Mouse (Mus musculus) liver, embryonic 13.5 days (tissue): ENCODE measurements around the gene Scamp2. TPM values are rescaled to one million over a fixed set of nuclear protein-coding genes. Genes with fewer than 3 reads are reported as not detected.

ENCODE experiments used
- ATAC-seq: fragments of 200-750 bp; cut with Nextera tagmentation; 2 replicates; pipeline ENCODE4 v1.8.0; 2017; ENCODE audit warnings: low read depth, mild to moderate bottlenecking, moderate number of reproducible peaks, moderate library complexity
- DNase-seq: peaks from one replicate; pipeline ENCODE4 v3.0.0; 2022
- H3K27ac ChIP-seq: fragments of 300-500 bp; sonication (generic); 2 replicates; pipeline ENCODE4 v1.5.1; 2015; ENCODE audit warnings: moderate library complexity, mild to moderate bottlenecking, inconsistent platforms
- H3K27me3 ChIP-seq: fragments of 300-500 bp; sonication (generic); 2 replicates; pipeline ENCODE4 v1.6.1; 2015; ENCODE audit warnings: mild to moderate bottlenecking, inconsistent platforms
- H3K36me3 ChIP-seq: fragments of 300-500 bp; sonication (generic); 2 replicates; pipeline ENCODE4 v1.6.1; 2015; ENCODE audit warnings: mild to moderate bottlenecking, inconsistent platforms
- H3K4me1 ChIP-seq: fragments of 300-500 bp; sonication (generic); replicated peaks from 2 replicates; pipeline ENCODE4 v1.6.1; 2015; ENCODE audit warnings: inconsistent platforms
- H3K4me2 ChIP-seq: fragments of 300-500 bp; sonication (generic); 2 replicates; pipeline ENCODE4 v1.6.1; 2015; ENCODE audit warnings: inconsistent platforms, mild to moderate bottlenecking, moderate library complexity
- H3K4me3 ChIP-seq: fragments of 300-500 bp; sonication (generic); replicated peaks from 2 replicates; pipeline ENCODE4 v1.5.1; 2015; ENCODE audit warnings: mild to moderate bottlenecking, inconsistent platforms
- H3K9ac ChIP-seq: fragments of 300-500 bp; sonication (generic); 2 replicates; pipeline ENCODE4 v1.6.1; 2015; ENCODE audit warnings: mild to moderate bottlenecking, inconsistent platforms
- H3K9me3 ChIP-seq: fragments of 300-500 bp; sonication (generic); replicated peaks from 2 replicates; pipeline ENCODE4 v1.6.1; 2016; ENCODE audit warnings: inconsistent platforms
- WGBS: fragments of 180-500 bp; shearing (Covaris S2); methylation state at CpG from one replicate; pipeline ENCODE4 v1.1.7; 2015; ENCODE audit not compliant: insufficient replicate concordance; 5-methylcytosine and 5-hydroxymethylcytosine counted together
- polyA plus RNA-seq: library from polyadenylated mRNA; unstranded; fragments of >200 nt; fragmentation: Nextera tagmentation; extraction: Ambion mirVana; gene quantifications from 2 replicates; pipeline ENCODE4 v1.2.1, GENCODE M21; 2015

The Scamp2 gene
- polyA plus RNA-seq, 1 experiment from 2014 or later: 26.9 TPM

GRCm38 (mm10) chr9:57613975-57614374, 53.2 kb downstream of the Scamp2 start:
- Histone ChIP-seq H3K27ac (no peak overlapping the region), H3K36me3 (no peaks in the 10 kb centered on the region), H3K4me1 (peaks cover 7% of the 10 kb centered on the region), H3K27me3 (peaks cover 20% of the 10 kb centered on the region), H3K9me3 (no peaks in the 10 kb centered on the region), H3K4me2 (no peak overlapping the region), H3K4me3 (no peak overlapping the region), H3K9ac (no peak overlapping the region)
- DNase-seq: no peak
- 63% methylated on average over 7 of the region's 7 CpGs for WGBS
- ATAC-seq: no peak

DNA sequence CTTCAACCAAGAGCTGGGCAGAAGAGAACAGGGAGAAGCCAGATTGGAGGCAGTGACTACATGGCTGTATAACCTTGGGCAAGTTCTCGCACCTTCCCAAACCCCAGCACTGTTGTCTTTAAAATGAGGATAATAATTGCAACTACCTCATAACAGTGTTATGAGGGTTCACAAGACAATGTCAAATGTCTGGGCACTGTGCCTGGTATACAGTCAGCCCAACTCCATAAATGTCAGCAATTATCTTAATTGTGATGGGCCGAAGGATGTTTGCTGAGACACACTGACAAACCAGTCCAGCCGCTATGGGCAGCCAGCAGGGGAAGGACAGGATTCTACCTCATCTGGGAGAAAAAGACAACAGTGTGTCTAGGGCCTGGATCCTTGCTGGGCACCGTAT, 54.0 kb downstream of the Scamp2 start:
- H3K4me1 ChIP-seq: peaks cover 7% of the 10 kb centered on the region
- no peak for ATAC-seq
- no peaks in the 10 kb centered on the region for H3K9me3 ChIP-seq
- no peak for DNase-seq
- no peaks in the 10 kb centered on the region for H3K36me3 ChIP-seq
- H3K9ac ChIP-seq: no peak overlapping the region
- H3K27me3 ChIP-seq: peaks cover 18% of the 10 kb centered on the region
- H3K27ac ChIP-seq: no peak overlapping the region
- 78% methylated on average over 4 of the region's 4 CpGs for WGBS
- no peak overlapping the region for H3K4me2 ChIP-seq
- H3K4me3 ChIP-seq: no peak overlapping the region

DNA sequence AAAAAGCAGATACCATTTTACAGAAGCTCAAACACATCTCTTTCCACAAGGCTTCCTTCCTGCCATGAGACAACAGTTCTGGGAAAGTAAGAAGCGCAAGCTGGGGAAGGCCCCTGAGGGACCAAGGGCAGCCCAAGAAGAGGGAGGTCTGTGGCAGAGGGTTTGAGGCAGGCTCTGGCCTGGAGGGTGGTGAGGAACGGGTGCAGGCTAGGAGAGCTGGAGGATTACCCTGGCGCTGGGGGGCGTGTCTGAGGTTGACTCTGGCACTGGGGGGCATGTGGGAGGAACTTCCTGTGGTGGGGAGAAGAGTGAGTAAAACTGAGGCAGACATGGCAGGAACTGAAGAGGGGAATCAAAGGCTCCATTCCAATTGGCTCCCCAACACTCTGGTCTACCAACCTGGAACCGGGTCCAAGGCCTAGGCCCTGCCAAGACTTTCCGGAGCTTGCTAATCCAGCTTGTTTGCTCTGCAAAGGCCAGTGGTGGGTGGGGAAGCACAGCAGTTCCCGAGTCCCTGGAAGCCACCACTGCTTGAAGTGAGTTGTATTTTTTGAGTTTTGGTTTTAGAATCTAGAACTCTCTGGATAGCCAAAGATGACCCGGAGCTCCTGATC, 56.9 kb downstream of the Scamp2 start:
- DNase-seq (no peak), ATAC-seq (no peak)
- Histone ChIP-seq H3K9ac (peak overlapping the region; percentile 22; the same call in 1 of the 2 replicates), H3K27me3 (0 out of 2 replicates have a peak, but pooled peaks cover 6% of the 10 kb centered on the region), H3K27ac (no peak overlapping the region), H3K4me1 (peaks cover 7% of the 10 kb centered on the region), H3K36me3 (no peaks in the 10 kb centered on the region), H3K9me3 (no peaks in the 10 kb centered on the region), H3K4me2 (no peak overlapping the region), H3K4me3 (no peak overlapping the region)
- 43% methylated on average over 8 of the region's 8 CpGs for WGBS

- Histone ChIP-seq H3K9ac (no peak overlapping the region), H3K36me3 (no peaks in the 10 kb centered on the region), H3K27me3 (0 out of 2 replicates have a peak, but pooled peaks cover 3% of the 10 kb centered on the region), H3K4me1 (peaks cover 18% of the 10 kb centered on the region), H3K27ac (no peak overlapping the region), H3K4me2 (no peak overlapping the region), H3K9me3 (no peaks in the 10 kb centered on the region), H3K4me3 (no peak overlapping the region)
- no peak for DNase-seq
- 45% methylated on average over 8 of the region's 8 CpGs for WGBS
- ATAC-seq: no peak
Observed at GRCm38 (mm10) chr9:57618854-57619253, 58.1 kb downstream of the Scamp2 start.

DNA sequence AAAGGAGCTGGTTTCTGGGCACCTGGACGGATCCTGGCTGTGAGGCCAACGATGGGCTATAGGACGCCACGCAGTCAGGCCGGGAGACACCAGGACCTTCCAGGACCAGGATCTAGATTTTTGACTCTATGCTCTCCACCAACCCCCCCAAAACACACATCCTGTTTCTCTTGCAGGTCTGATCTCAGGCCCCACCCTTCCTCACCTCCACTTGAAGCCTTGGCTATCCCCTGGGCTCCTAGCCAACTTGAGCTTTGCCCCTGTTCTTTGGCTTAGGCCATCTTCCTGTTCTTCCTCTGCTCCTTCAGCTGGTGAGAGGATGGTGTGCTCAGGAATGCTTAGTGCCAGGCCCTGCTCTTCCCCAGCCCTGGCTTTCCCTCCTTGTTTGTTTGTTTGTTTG, 59.9 kb downstream of the Scamp2 start, which contains the start of gene Lman1l:
Gene Lman1l (minus strand): TSS at position 101 of the 400 bp plus-strand sequence.
- Histone ChIP-seq H3K4me1 (peaks cover 21% of the 10 kb centered on the region), H3K9me3 (no peaks in the 10 kb centered on the region), H3K4me2 (no peak within 1 kb of the TSS), H3K27me3 (no peaks in the 10 kb centered on the region), H3K27ac (no peak within 1 kb of the TSS), H3K4me3 (no peak within 1 kb of the TSS), H3K9ac (no peak within 1 kb of the TSS), H3K36me3 (peaks cover 9% of the 10 kb centered on the region)
- no peak for ATAC-seq
- WGBS: 92% methylated on average over 5 of the region's 5 CpGs
- no peak for DNase-seq

DNA sequence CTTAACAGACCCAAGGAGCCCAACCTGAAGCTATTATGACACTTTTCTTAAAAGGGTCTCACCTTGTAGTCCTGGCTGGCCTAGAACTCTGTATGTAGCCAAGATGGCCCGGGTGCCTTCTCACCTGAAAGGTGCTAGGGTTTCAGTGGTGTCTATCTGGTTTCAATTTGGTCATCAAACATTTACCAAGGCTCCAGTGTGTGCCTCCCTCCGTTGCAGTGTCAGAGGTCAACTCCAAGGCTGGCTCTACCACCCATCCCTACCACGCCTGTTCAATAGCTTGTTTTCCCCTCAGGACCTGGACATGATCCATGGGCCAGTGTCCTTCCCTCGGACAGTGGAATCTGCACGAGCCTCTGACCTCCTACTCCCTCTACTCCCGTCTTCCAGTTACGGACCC, 63.6 kb downstream of the Scamp2 start:
- Histone ChIP-seq H3K27ac (no peak overlapping the region), H3K27me3 (no peaks in the 10 kb centered on the region), H3K4me3 (no peak overlapping the region), H3K36me3 (peaks cover 45% of the 10 kb centered on the region), H3K4me1 (peaks cover 21% of the 10 kb centered on the region), H3K4me2 (no peak overlapping the region), H3K9ac (no peak overlapping the region), H3K9me3 (no peaks in the 10 kb centered on the region)
- DNase-seq: no peak
- 71% methylated on average over 7 of the region's 7 CpGs for WGBS
- ATAC-seq: no peak

- no peak for ATAC-seq
- Histone ChIP-seq H3K4me1 (peaks cover 24% of the 10 kb centered on the region), H3K9me3 (no peaks in the 10 kb centered on the region), H3K4me2 (no peak overlapping the region), H3K27ac (no peak overlapping the region), H3K9ac (no peak overlapping the region), H3K36me3 (peaks cover 60% of the 10 kb centered on the region), H3K4me3 (no peak overlapping the region), H3K27me3 (no peaks in the 10 kb centered on the region)
- 78% methylated on average over 15 of the region's 15 CpGs for WGBS
- no peak for DNase-seq
Observed at GRCm38 (mm10) chr9:57625674-57626500, 65.1 kb downstream of the Scamp2 start.

GRCm38 (mm10) chr9:57627191-57627590, 66.4 kb downstream of the Scamp2 start:
- 88% methylated on average over 17 of the region's 17 CpGs for WGBS
- ATAC-seq (no peak), DNase-seq (no peak)
- Histone ChIP-seq H3K4me3 (no peak overlapping the region), H3K9ac (no peak overlapping the region), H3K27me3 (no peaks in the 10 kb centered on the region), H3K4me2 (no peak overlapping the region), H3K4me1 (peaks cover 25% of the 10 kb centered on the region), H3K36me3 (peaks cover 71% of the 10 kb centered on the region), H3K9me3 (no peaks in the 10 kb centered on the region), H3K27ac (no peak overlapping the region)

DNA sequence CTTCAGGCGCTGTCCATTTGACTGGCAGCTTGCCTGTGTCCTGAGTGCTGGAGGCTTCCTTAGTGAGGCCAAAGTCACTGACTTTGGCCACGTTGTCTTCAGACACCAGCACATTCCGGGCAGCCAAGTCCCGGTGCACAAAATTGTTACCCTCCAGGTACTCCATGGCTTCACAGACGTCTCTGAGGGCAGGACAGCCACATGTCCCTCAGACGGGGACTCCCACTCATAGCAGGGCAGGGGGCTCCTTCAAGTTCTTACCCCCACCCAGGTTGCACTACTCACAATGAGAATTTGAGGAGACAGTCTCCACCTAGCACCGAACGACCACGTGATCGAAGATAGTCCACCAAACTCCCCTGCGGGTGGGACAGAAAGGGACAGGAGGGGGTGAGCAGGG, 67.1 kb downstream of the Scamp2 start:
- Histone ChIP-seq H3K4me2 (no peak overlapping the region), H3K27me3 (no peaks in the 10 kb centered on the region), H3K9ac (no peak overlapping the region), H3K4me1 (peaks cover 30% of the 10 kb centered on the region), H3K4me3 (no peak overlapping the region), H3K36me3 (peaks cover 75% of the 10 kb centered on the region), H3K9me3 (no peaks in the 10 kb centered on the region), H3K27ac (no peak overlapping the region)
- 80% methylated on average over 11 of the region's 11 CpGs for WGBS
- ATAC-seq (no peak), DNase-seq (no peak)

- DNase-seq: no peak
- no peak overlapping the region for H3K9ac ChIP-seq
- peaks cover 30% of the 10 kb centered on the region for H3K4me1 ChIP-seq
- H3K36me3 ChIP-seq: peaks cover 78% of the 10 kb centered on the region
- no peak for ATAC-seq
- no peak overlapping the region for H3K4me2 ChIP-seq
- H3K9me3 ChIP-seq: no peaks in the 10 kb centered on the region
- no peak overlapping the region for H3K4me3 ChIP-seq
- 82% methylated on average over 12 of the region's 12 CpGs for WGBS
- H3K27me3 ChIP-seq: no peaks in the 10 kb centered on the region
- no peak overlapping the region for H3K27ac ChIP-seq
Observed at GRCm38 (mm10) chr9:57628717-57629116, 68.0 kb downstream of the Scamp2 start.

DNA sequence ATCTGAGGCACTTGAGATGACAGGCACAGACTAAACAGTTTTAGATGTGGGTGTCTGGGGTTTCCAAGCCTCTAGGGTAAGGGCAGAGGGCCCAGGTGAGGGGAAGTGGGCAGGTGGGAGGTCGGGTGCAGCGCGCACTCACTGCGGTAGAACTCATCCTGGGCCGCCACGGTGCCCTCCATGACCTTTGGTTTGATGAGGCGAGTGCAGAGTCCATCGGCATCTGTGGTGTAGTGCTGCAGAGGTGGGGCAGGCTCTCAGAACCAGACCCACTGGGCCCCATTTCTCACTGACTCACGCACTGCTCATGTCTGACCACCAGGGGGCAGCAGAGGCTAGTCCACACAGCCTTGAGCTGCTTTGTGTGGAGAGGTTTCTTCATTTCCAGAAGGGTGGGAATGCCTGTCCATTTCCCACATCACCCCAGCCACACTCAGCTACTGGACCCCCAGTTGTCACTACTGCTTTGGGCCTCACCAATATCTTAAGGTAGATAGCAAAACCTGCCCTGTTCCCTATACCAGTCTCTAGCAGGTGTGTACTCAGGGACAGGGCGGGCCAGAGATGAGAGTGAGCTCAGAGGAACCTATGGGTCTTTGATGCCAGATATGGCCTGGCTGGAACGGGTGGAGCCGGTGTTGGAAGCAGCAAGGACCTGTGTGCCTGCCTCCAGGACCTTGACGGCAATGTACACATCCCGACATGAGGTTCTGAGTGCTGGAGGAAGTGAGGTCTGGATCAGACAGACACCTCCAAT, 68.6 kb downstream of the Scamp2 start:
- H3K9ac ChIP-seq: no peak overlapping the region
- ATAC-seq (peak; percentile 45), DNase-seq (peak; percentile 62)
- H3K4me3 ChIP-seq: no peak overlapping the region
- H3K36me3 ChIP-seq: peaks cover 75% of the 10 kb centered on the region
- peaks cover 30% of the 10 kb centered on the region for H3K4me1 ChIP-seq
- no peak overlapping the region for H3K27ac ChIP-seq
- H3K27me3 ChIP-seq: no peaks in the 10 kb centered on the region
- H3K4me2 ChIP-seq: no peak overlapping the region
- no peaks in the 10 kb centered on the region for H3K9me3 ChIP-seq
- 64% methylated on average over 14 of the region's 14 CpGs for WGBS
